Mouse (Mus musculus): ENCODE results near the gene Glis1. TPM values are rescaled to one million over a fixed set of nuclear protein-coding genes. Genes with fewer than 3 reads are reported as not detected.

Glis1 gene
- total and polyA plus RNA-seq, 2 experiments from 2014 or later, result 1.4 to 2.1 TPM

DNA sequence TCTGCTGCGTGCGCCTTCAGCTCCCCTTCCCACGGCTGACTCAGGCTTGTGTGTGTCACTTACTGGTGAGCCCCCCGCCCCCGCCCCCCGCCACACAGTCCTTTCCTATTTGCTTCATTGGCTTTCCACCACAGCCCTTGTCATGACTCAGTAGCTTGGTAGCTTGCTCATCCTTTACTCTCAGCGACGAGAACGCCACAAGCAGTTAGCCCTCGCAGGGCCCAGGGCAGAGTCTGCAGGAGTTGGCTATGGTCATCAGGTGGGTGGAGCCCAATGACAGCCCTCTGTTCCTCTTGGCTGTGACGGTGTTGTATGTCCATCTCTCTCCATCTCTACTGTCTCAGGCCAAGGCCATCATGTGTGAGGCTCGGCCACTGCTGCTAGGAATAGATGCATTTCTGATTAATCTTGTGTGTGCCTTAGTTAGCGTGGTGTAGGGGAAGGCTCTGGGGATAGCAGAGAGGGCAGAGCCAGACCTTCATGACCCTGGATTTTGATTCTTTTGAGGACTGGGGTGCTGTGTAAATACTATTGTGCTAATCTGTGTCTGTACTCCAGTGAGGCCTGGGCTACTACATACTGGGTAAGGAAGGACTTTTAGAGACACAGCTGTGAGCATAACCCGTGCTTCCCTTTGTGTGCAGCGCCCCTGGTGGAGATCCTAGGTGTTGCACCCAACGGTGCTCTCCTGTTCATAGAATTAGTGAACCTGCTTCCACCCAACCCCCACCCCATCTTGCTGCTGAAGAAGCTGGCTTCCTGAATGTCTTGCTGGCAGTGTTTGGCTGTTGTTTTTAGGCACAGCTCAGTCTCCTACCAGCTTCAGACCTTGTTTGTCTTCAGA, 19.0 kb downstream of the Glis1 start:
- 0 out of 2 replicates have a peak, but pooled peaks cover 3% of the 10 kb centered on the region for H3K4me1 ChIP-seq (ENCODE audit: insufficient read depth, low read length)
- H3K36me3 ChIP-seq (ENCODE audit: insufficient read depth, low read length), result no peaks in the 10 kb centered on the region
- H3K9me3 ChIP-seq (ENCODE audit: low read length), result no peaks in the 10 kb centered on the region
- peak; percentile 93 for DNase-seq (ENCODE audit: low spot score)
- H3K9ac ChIP-seq (replicated peaks; ENCODE audit: low read length, poor library complexity, severe bottlenecking), result no peak overlapping the region
- H3K27ac ChIP-seq (ENCODE audit: low read depth, low read length), result no peak overlapping the region
- no peaks in the 10 kb centered on the region for H3K27me3 ChIP-seq (ENCODE audit: insufficient read depth, low read length)
- no peak overlapping the region for H3K4me2 ChIP-seq (ENCODE audit: low read depth, low read length, poor library complexity, severe bottlenecking)
- peak; percentile 80 for ATAC-seq (ENCODE audit: low FRiP score)
- no peak overlapping the region for H3K4me3 ChIP-seq (ENCODE audit: low read depth, low read length)
- TF ChIP-seq CTCF (IDR thresholded peaks at IDR 0.05), result peak; percentile 95
- 66% methylated on average over 16 of the region's 16 CpGs for WGBS

DNA sequence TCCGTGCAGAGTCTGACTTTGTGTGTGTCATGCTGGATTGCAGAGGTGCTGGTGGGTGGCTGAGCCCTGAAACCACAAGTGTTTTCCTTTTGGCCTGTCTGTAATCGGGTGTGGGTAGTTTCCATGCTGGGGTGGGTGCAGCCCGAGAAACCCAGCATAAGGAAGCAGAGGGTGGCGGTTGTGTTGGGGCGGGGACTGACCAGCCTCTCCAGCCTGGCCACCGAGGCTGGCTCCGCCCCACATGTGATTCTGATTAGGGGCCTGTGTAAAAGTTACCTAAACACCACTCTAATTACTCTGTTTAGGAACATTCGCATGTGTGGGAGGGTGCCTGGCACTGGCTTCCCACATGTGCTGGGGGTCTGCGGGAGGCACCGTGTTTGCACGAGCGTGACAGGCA, 23.2 kb downstream of the Glis1 start:
- no peaks in the 10 kb centered on the region for H3K27me3 ChIP-seq (ENCODE audit: insufficient read depth, low read length)
- H3K36me3 ChIP-seq (ENCODE audit: insufficient read depth, low read length), result no peaks in the 10 kb centered on the region
- ATAC-seq (ENCODE audit: low FRiP score), result no peak
- H3K4me1 ChIP-seq (ENCODE audit: insufficient read depth, low read length), result 0 out of 2 replicates have a peak, but pooled peaks cover 3% of the 10 kb centered on the region
- no peak for DNase-seq (ENCODE audit: low spot score)
- H3K9ac ChIP-seq (replicated peaks; ENCODE audit: low read length, poor library complexity, severe bottlenecking), result no peak overlapping the region
- no peak overlapping the region for H3K4me2 ChIP-seq (ENCODE audit: low read depth, low read length, poor library complexity, severe bottlenecking)
- no peaks in the 10 kb centered on the region for H3K9me3 ChIP-seq (ENCODE audit: low read length)
- 70% methylated on average over 12 of the region's 12 CpGs for WGBS
- no peak overlapping the region for H3K27ac ChIP-seq (ENCODE audit: low read depth, low read length)
- TF ChIP-seq CTCF (IDR thresholded peaks at IDR 0.05), result no peak
- H3K4me3 ChIP-seq (ENCODE audit: low read depth, low read length), result no peak overlapping the region

DNA sequence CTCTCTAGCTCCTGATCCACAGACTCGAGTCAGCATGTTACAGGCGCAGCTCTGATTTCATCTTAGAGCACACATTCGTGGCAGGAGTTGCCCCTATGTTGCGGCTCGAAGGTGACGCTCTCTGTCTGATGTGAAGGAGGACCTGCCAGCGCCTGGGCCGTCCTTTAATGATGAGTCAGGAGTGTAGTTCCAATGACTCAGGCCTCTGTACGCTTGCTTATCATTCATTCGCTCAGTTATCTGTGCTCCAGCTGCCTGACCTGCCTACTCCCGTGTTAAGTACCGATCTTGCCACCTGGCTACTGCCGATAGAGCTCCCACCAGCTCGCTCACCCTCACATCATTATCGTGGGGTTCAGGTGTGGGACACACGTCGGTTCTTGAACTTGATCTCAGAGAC, 24.5 kb downstream of the Glis1 start:
- no peaks in the 10 kb centered on the region for H3K9me3 ChIP-seq (ENCODE audit: low read length)
- H3K36me3 ChIP-seq (ENCODE audit: insufficient read depth, low read length), result no peaks in the 10 kb centered on the region
- ATAC-seq (ENCODE audit: low FRiP score) (no peak), DNase-seq (ENCODE audit: low spot score) (no peak)
- WGBS, result 90% methylated on average over 17 of the region's 17 CpGs
- H3K4me2 ChIP-seq (ENCODE audit: low read depth, low read length, poor library complexity, severe bottlenecking), result no peak overlapping the region
- H3K4me1 ChIP-seq (ENCODE audit: insufficient read depth, low read length), result no peaks in the 10 kb centered on the region
- no peaks in the 10 kb centered on the region for H3K27me3 ChIP-seq (ENCODE audit: insufficient read depth, low read length)
- no peak for TF ChIP-seq CTCF (IDR thresholded peaks at IDR 0.05)
- no peak overlapping the region for H3K27ac ChIP-seq (ENCODE audit: low read depth, low read length)
- H3K4me3 ChIP-seq (ENCODE audit: low read depth, low read length), result no peak overlapping the region
- H3K9ac ChIP-seq (replicated peaks; ENCODE audit: low read length, poor library complexity, severe bottlenecking), result no peak overlapping the region

DNA sequence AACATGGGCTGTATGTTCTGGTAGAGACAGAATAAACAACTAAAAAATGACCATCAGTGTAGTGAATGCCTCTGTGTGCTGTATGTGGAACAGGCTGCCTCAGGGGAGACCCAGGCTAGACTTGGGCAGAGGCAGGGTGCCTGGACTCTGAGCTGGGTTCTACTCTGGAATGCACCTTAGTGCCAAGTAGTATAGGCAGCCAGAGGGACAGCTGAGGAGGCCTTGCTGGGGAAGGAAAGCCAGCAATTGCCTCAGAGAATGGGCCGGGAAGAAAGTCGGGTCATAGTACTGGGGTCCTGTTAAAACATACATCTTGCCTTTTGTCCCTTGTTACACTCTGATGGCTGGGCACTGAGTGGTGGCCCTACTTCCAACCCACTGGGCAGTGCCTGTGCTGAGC, 25.1 kb downstream of the Glis1 start:
- no peak overlapping the region for H3K4me2 ChIP-seq (ENCODE audit: low read depth, low read length, poor library complexity, severe bottlenecking)
- H3K4me1 ChIP-seq (ENCODE audit: insufficient read depth, low read length), result no peaks in the 10 kb centered on the region
- WGBS, result 83% methylated on average over 2 of the region's 2 CpGs
- DNase-seq (ENCODE audit: low spot score) (no peak), ATAC-seq (ENCODE audit: low FRiP score) (no peak)
- H3K27ac ChIP-seq (ENCODE audit: low read depth, low read length), result no peak overlapping the region
- no peaks in the 10 kb centered on the region for H3K27me3 ChIP-seq (ENCODE audit: insufficient read depth, low read length)
- no peaks in the 10 kb centered on the region for H3K9me3 ChIP-seq (ENCODE audit: low read length)
- no peak overlapping the region for H3K9ac ChIP-seq (replicated peaks; ENCODE audit: low read length, poor library complexity, severe bottlenecking)
- TF ChIP-seq CTCF (IDR thresholded peaks at IDR 0.05), result no peak
- no peak overlapping the region for H3K4me3 ChIP-seq (ENCODE audit: low read depth, low read length)
- H3K36me3 ChIP-seq (ENCODE audit: insufficient read depth, low read length), result no peaks in the 10 kb centered on the region

DNA sequence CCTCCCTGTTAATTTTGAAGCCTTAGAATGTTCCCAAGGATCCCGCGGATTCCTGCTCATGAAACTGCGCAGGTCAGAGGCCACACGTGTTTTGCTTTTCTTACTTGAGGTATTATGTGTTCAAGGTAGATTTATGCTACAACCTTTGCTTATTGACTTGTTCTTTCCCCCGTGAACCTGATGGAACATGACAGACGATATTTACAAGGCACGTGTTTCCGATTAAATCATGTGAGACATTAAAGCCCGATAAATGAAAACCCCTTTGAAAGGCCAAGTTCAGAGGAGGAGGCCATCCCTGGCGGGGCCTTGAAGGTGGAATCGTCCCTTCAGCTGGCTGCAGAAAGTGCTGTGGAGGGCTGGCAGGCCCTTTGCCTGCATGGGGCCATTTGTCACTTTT, 26.1 kb downstream of the Glis1 start:
- Histone ChIP-seq H3K4me2 (ENCODE audit: low read depth, low read length, poor library complexity, severe bottlenecking) (no peak overlapping the region), H3K4me3 (ENCODE audit: low read depth, low read length) (no peak overlapping the region), H3K27me3 (ENCODE audit: insufficient read depth, low read length) (no peaks in the 10 kb centered on the region), H3K4me1 (ENCODE audit: insufficient read depth, low read length) (no peaks in the 10 kb centered on the region), H3K27ac (ENCODE audit: low read depth, low read length) (no peak overlapping the region), H3K36me3 (ENCODE audit: insufficient read depth, low read length) (no peaks in the 10 kb centered on the region), H3K9ac (replicated peaks; ENCODE audit: low read length, poor library complexity, severe bottlenecking) (no peak overlapping the region), H3K9me3 (ENCODE audit: low read length) (no peaks in the 10 kb centered on the region)
- WGBS, result 79% methylated on average over 11 of the region's 11 CpGs
- no peak for DNase-seq (ENCODE audit: low spot score)
- TF ChIP-seq CTCF (IDR thresholded peaks at IDR 0.05), result no peak
- ATAC-seq (ENCODE audit: low FRiP score), result no peak

DNA sequence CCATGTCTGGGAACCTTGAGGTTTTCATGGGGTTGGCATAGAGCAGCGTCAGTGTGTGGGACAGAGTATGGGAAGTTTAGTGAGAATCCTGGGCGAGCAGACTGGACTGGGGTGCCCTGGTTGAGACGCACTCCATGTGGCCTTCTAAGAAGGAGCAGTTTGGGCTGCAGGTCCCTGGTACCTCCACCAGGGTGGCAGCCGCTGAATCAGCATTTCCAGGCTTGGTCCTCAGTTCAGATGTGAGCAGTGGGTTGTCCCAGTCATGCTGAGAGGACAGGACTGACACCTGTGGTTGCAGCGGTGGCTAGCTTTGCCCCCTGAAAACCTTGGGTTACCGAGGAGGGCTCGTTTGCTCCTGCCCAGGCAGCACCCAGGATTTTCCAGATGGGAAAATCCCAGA, 33.4 kb downstream of the Glis1 start:
- no peak overlapping the region for H3K4me2 ChIP-seq (ENCODE audit: low read depth, low read length, poor library complexity, severe bottlenecking)
- no peaks in the 10 kb centered on the region for H3K4me1 ChIP-seq (ENCODE audit: insufficient read depth, low read length)
- H3K9me3 ChIP-seq (ENCODE audit: low read length), result no peaks in the 10 kb centered on the region
- H3K27me3 ChIP-seq (ENCODE audit: insufficient read depth, low read length), result no peaks in the 10 kb centered on the region
- H3K9ac ChIP-seq (replicated peaks; ENCODE audit: low read length, poor library complexity, severe bottlenecking), result no peak overlapping the region
- no peak overlapping the region for H3K4me3 ChIP-seq (ENCODE audit: low read depth, low read length)
- no peak for ATAC-seq (ENCODE audit: low FRiP score)
- no peaks in the 10 kb centered on the region for H3K36me3 ChIP-seq (ENCODE audit: insufficient read depth, low read length)
- no peak for DNase-seq (ENCODE audit: low spot score)
- 0 out of 2 replicates have a peak, but pooled peaks have one; percentile 20 for TF ChIP-seq CTCF (IDR thresholded peaks at IDR 0.05)
- WGBS, result 84% methylated on average over 7 of the region's 7 CpGs
- H3K27ac ChIP-seq (ENCODE audit: low read depth, low read length), result no peak overlapping the region
